Mouse (Mus musculus): ENCODE results near the gene Dclk1. TPM values are rescaled to one million over a fixed set of nuclear protein-coding genes. Genes with fewer than 3 reads are reported as not detected.

Dclk1 gene
- polyA plus RNA-seq, 1 experiment, result 2.2 TPM

- no peaks in the 10 kb centered on the region for H3K79me2 ChIP-seq (ENCODE audit: control insufficient read depth, insufficient read depth)
- no peaks in the 10 kb centered on the region for H3K79me3 ChIP-seq (ENCODE audit: low read depth)
- H3K36me3 ChIP-seq (ENCODE audit: control insufficient read depth, insufficient read depth), result no peaks in the 10 kb centered on the region
- TF ChIP-seq MYOG (IDR thresholded peaks at IDR 0.05; ENCODE audit: control insufficient read depth, extremely low read depth, insufficient read length), result no peak
- no peak for TF ChIP-seq MAX (IDR thresholded peaks at IDR 0.05)
- no peak for TF ChIP-seq MYOD1 (IDR thresholded peaks at IDR 0.05; ENCODE audit: control insufficient read depth, insufficient read length, low read depth)
- no peak for TF ChIP-seq FOSL1 (IDR thresholded peaks at IDR 0.05; ENCODE audit: insufficient read depth, low read length, poor library complexity, severe bottlenecking)
- no peak for TF ChIP-seq CEBPB (IDR thresholded peaks at IDR 0.05; ENCODE audit: low read depth)
- TF ChIP-seq USF1 (IDR thresholded peaks at IDR 0.05; ENCODE audit: low read depth), result no peak
- TF ChIP-seq CTCF (IDR thresholded peaks at IDR 0.05; ENCODE audit: control insufficient read depth, insufficient read depth, insufficient read length), result no peak
- no peaks in the 10 kb centered on the region for H3K27me3 ChIP-seq (ENCODE audit: control insufficient read depth, insufficient read depth, insufficient read length)
- H3ac ChIP-seq (ENCODE audit: control insufficient read depth, insufficient read length, low read depth), result no peak overlapping the region
- no peak overlapping the region for H3K4me3 ChIP-seq (ENCODE audit: insufficient read depth, poor library complexity, severe bottlenecking)
Observed at GRCm38 (mm10) chr3:55380471-55380870, 138.3 kb downstream of the Dclk1 start.

- H3K4me3 ChIP-seq (ENCODE audit: insufficient read depth, poor library complexity, severe bottlenecking), result no peak overlapping the region
- TF ChIP-seq CTCF (IDR thresholded peaks at IDR 0.05; ENCODE audit: control insufficient read depth, insufficient read depth, insufficient read length) (no peak), MYOG (IDR thresholded peaks at IDR 0.05; ENCODE audit: control insufficient read depth, extremely low read depth, insufficient read length) (no peak), MYOD1 (IDR thresholded peaks at IDR 0.05; ENCODE audit: control insufficient read depth, insufficient read length, low read depth) (no peak), MAX (IDR thresholded peaks at IDR 0.05) (no peak), CEBPB (IDR thresholded peaks at IDR 0.05; ENCODE audit: low read depth) (no peak)
- H3ac ChIP-seq (ENCODE audit: control insufficient read depth, insufficient read length, low read depth), result no peak overlapping the region
- H3K36me3 ChIP-seq (ENCODE audit: control insufficient read depth, insufficient read depth), result no peaks in the 10 kb centered on the region
- H3K79me3 ChIP-seq (ENCODE audit: low read depth), result no peaks in the 10 kb centered on the region
- H3K27me3 ChIP-seq (ENCODE audit: control insufficient read depth, insufficient read depth, insufficient read length), result no peaks in the 10 kb centered on the region
- H3K79me2 ChIP-seq (ENCODE audit: control insufficient read depth, insufficient read depth), result no peaks in the 10 kb centered on the region
Observed at GRCm38 (mm10) chr3:55392605-55393004, 150.4 kb downstream of the Dclk1 start.

GRCm38 (mm10) chr3:55393549-55393948 is 151.4 kb downstream of the Dclk1 start:
- H3K36me3 ChIP-seq (ENCODE audit: control insufficient read depth, insufficient read depth), result no peaks in the 10 kb centered on the region
- no peak for TF ChIP-seq CTCF (IDR thresholded peaks at IDR 0.05; ENCODE audit: control insufficient read depth, insufficient read depth, insufficient read length)
- TF ChIP-seq MYOD1 (IDR thresholded peaks at IDR 0.05; ENCODE audit: control insufficient read depth, insufficient read length, low read depth), result no peak
- no peak for TF ChIP-seq FOSL1 (IDR thresholded peaks at IDR 0.05; ENCODE audit: insufficient read depth, low read length, poor library complexity, severe bottlenecking)
- TF ChIP-seq USF1 (IDR thresholded peaks at IDR 0.05; ENCODE audit: low read depth), result no peak
- TF ChIP-seq MAX (IDR thresholded peaks at IDR 0.05), result no peak
- no peak for TF ChIP-seq CEBPB (IDR thresholded peaks at IDR 0.05; ENCODE audit: low read depth)
- TF ChIP-seq MYOG (IDR thresholded peaks at IDR 0.05; ENCODE audit: control insufficient read depth, extremely low read depth, insufficient read length), result no peak
- H3K79me3 ChIP-seq (ENCODE audit: low read depth), result no peaks in the 10 kb centered on the region

GRCm38 (mm10) chr3:55396792-55397191 is 154.6 kb downstream of the Dclk1 start:
- Histone ChIP-seq H3K79me2 (ENCODE audit: control insufficient read depth, insufficient read depth) (no peaks in the 10 kb centered on the region), H3ac (ENCODE audit: control insufficient read depth, insufficient read length, low read depth) (no peak overlapping the region), H3K36me3 (ENCODE audit: control insufficient read depth, insufficient read depth) (no peaks in the 10 kb centered on the region), H3K4me3 (ENCODE audit: insufficient read depth, poor library complexity, severe bottlenecking) (no peak overlapping the region), H3K27me3 (ENCODE audit: control insufficient read depth, insufficient read depth, insufficient read length) (no peaks in the 10 kb centered on the region), H3K79me3 (ENCODE audit: low read depth) (no peaks in the 10 kb centered on the region)
- TF ChIP-seq MYOD1 (IDR thresholded peaks at IDR 0.05; ENCODE audit: control insufficient read depth, insufficient read length, low read depth) (no peak), CEBPB (IDR thresholded peaks at IDR 0.05; ENCODE audit: low read depth) (peak; percentile 86), MAX (IDR thresholded peaks at IDR 0.05) (no peak), MYOG (IDR thresholded peaks at IDR 0.05; ENCODE audit: control insufficient read depth, extremely low read depth, insufficient read length) (no peak), CTCF (IDR thresholded peaks at IDR 0.05; ENCODE audit: control insufficient read depth, insufficient read depth, insufficient read length) (no peak), FOSL1 (IDR thresholded peaks at IDR 0.05; ENCODE audit: insufficient read depth, low read length, poor library complexity, severe bottlenecking) (peak; percentile 71), USF1 (IDR thresholded peaks at IDR 0.05; ENCODE audit: low read depth) (peak; percentile 72)

More at GRCm38 (mm10) chr3:55393549-55393948, 151.4 kb downstream of the Dclk1 start:
- H3K4me3 ChIP-seq (ENCODE audit: insufficient read depth, poor library complexity, severe bottlenecking), result no peak overlapping the region
- no peaks in the 10 kb centered on the region for H3K79me2 ChIP-seq (ENCODE audit: control insufficient read depth, insufficient read depth)
- H3ac ChIP-seq (ENCODE audit: control insufficient read depth, insufficient read length, low read depth), result no peak overlapping the region
- H3K27me3 ChIP-seq (ENCODE audit: control insufficient read depth, insufficient read depth, insufficient read length), result no peaks in the 10 kb centered on the region

GRCm38 (mm10) chr3:55397752-55398693 is 155.9 kb downstream of the Dclk1 start:
- no peak overlapping the region for H3ac ChIP-seq (ENCODE audit: control insufficient read depth, insufficient read length, low read depth)
- H3K4me3 ChIP-seq (ENCODE audit: insufficient read depth, poor library complexity, severe bottlenecking), result no peak overlapping the region
- no peaks in the 10 kb centered on the region for H3K79me3 ChIP-seq (ENCODE audit: low read depth)
- no peak for TF ChIP-seq MYOD1 (IDR thresholded peaks at IDR 0.05; ENCODE audit: control insufficient read depth, insufficient read length, low read depth)
- TF ChIP-seq USF1 (IDR thresholded peaks at IDR 0.05; ENCODE audit: low read depth), result no peak
- no peak for TF ChIP-seq CTCF (IDR thresholded peaks at IDR 0.05; ENCODE audit: control insufficient read depth, insufficient read depth, insufficient read length)
- no peak for TF ChIP-seq CEBPB (IDR thresholded peaks at IDR 0.05; ENCODE audit: low read depth)
- no peak for TF ChIP-seq MYOG (IDR thresholded peaks at IDR 0.05; ENCODE audit: control insufficient read depth, extremely low read depth, insufficient read length)
- TF ChIP-seq MAX (IDR thresholded peaks at IDR 0.05), result no peak
- TF ChIP-seq FOSL1 (IDR thresholded peaks at IDR 0.05; ENCODE audit: insufficient read depth, low read length, poor library complexity, severe bottlenecking), result no peak
- no peaks in the 10 kb centered on the region for H3K79me2 ChIP-seq (ENCODE audit: control insufficient read depth, insufficient read depth)
- no peaks in the 10 kb centered on the region for H3K36me3 ChIP-seq (ENCODE audit: control insufficient read depth, insufficient read depth)
- no peaks in the 10 kb centered on the region for H3K27me3 ChIP-seq (ENCODE audit: control insufficient read depth, insufficient read depth, insufficient read length)
